Mouse (Mus musculus): ENCODE measurements at regions not wholly inside any gene's neighbourhood (a gene's known extent, or its start where the extent isn't known, plus 50 kb on each side); places are given as distances from the start of the nearest gene placed in this dataset.

GRCm38 (mm10) chr3:35027898-35028297, 377.7 kb downstream of the Sox2 start:
- no peak overlapping the region for H3K27ac ChIP-seq
- no peaks in the 10 kb centered on the region for H3K9me3 ChIP-seq
- H3K9ac ChIP-seq: no peak overlapping the region
- no peak overlapping the region for H3K4me2 ChIP-seq (replicated peaks)
- ATAC-seq (ENCODE audit: low FRiP score, low read depth): no peak
- no peaks in the 10 kb centered on the region for H3K36me3 ChIP-seq
- H3K4me1 ChIP-seq: peaks cover 10% of the 10 kb centered on the region
- H3K27me3 ChIP-seq: no peaks in the 10 kb centered on the region
- no peak overlapping the region for H3K4me3 ChIP-seq
- WGBS: 7% methylated on average over 5 of the region's 5 CpGs

DNA sequence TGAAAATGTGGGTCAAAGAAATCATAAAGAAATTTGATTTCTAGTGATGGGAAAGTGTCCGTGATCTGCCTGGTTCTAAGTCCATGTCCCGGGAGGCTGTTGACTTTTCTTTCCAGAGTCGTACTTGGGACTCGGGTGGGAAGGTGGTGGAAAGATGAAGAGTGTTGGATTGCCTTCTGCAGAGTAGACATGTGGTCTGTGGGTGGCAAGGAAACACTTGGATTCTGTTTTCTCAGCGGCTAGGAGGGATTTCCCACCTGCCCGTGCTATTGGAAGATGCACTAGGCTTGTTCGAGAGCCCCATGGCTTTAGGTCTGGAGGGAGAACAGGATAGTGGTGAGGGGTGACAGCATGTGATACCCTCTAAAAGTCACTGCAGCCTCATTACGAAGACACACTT, 379.7 kb downstream of the Sox2 start:
- WGBS: 85% methylated on average over 8 of the region's 8 CpGs
- ATAC-seq (ENCODE audit: low FRiP score, low read depth): no peak
- H3K36me3 ChIP-seq: no peaks in the 10 kb centered on the region

GRCm38 (mm10) chr3:35033587-35033986, 383.4 kb downstream of the Sox2 start:
- H3K36me3 ChIP-seq: no peaks in the 10 kb centered on the region
- ATAC-seq (ENCODE audit: low FRiP score, low read depth): no peak
- H3K27ac ChIP-seq: no peak overlapping the region
- no peaks in the 10 kb centered on the region for H3K27me3 ChIP-seq
- H3K4me2 ChIP-seq (replicated peaks): no peak overlapping the region
- H3K4me1 ChIP-seq: no peaks in the 10 kb centered on the region
- 83% methylated on average over 8 of the region's 8 CpGs for WGBS
- H3K9me3 ChIP-seq: no peaks in the 10 kb centered on the region
- no peak overlapping the region for H3K9ac ChIP-seq
- no peak overlapping the region for H3K4me3 ChIP-seq

More for the DNA sequence above, 379.7 kb downstream of the Sox2 start:
- no peaks in the 10 kb centered on the region for H3K9me3 ChIP-seq
- peaks cover 10% of the 10 kb centered on the region for H3K4me1 ChIP-seq
- H3K9ac ChIP-seq: no peak overlapping the region
- no peak overlapping the region for H3K4me3 ChIP-seq
- no peak overlapping the region for H3K4me2 ChIP-seq (replicated peaks)
- no peaks in the 10 kb centered on the region for H3K27me3 ChIP-seq
- H3K27ac ChIP-seq: no peak overlapping the region

- Histone ChIP-seq H3K27ac (no peak overlapping the region), H3K27me3 (no peaks in the 10 kb centered on the region), H3K4me3 (no peak overlapping the region), H3K4me2 (replicated peaks) (no peak overlapping the region), H3K9ac (no peak overlapping the region), H3K4me1 (no peaks in the 10 kb centered on the region), H3K36me3 (no peaks in the 10 kb centered on the region), H3K9me3 (no peaks in the 10 kb centered on the region)
- no peak for ATAC-seq (ENCODE audit: low FRiP score, low read depth)
- 88% methylated on average over 7 of the region's 7 CpGs for WGBS
Measured at GRCm38 (mm10) chr3:35035234-35035633, 385.0 kb downstream of the Sox2 start.

DNA sequence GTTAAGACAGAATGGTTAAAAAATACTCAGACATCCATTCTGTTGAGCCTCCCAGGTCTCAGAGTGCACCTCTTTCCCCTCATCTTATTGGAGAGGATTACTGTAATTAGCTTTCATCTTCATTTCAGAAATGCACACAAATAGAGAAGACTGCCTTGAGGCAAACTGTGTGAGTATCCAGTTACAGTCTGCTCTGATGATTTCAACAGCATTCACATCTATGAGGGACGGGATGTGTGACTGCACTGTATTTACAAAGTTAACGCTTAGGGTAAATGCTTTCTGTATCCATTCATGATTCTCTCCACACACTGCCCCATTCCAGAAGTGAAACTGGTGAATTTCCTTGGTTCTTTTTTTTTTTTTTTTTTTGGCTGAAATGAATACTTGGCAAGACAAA, 393.5 kb downstream of the Sox2 start:
- no peak overlapping the region for H3K4me3 ChIP-seq
- H3K36me3 ChIP-seq: no peaks in the 10 kb centered on the region
- H3K9ac ChIP-seq: no peak overlapping the region
- no peak overlapping the region for H3K4me2 ChIP-seq (replicated peaks)
- no peak overlapping the region for H3K27ac ChIP-seq
- H3K27me3 ChIP-seq: no peaks in the 10 kb centered on the region
- ATAC-seq (ENCODE audit: low FRiP score, low read depth): no peak
- H3K9me3 ChIP-seq: no peaks in the 10 kb centered on the region
- 0 out of 2 replicates have a peak, but pooled peaks cover 5% of the 10 kb centered on the region for H3K4me1 ChIP-seq
- WGBS: 62% methylated on average over 2 of the region's 2 CpGs

GRCm38 (mm10) chr3:35059438-35059837, 409.2 kb downstream of the Sox2 start:
- Histone ChIP-seq H3K27ac (no peak overlapping the region), H3K36me3 (no peaks in the 10 kb centered on the region), H3K27me3 (no peaks in the 10 kb centered on the region; the same call in 1 of the 2 replicates), H3K4me1 (no peaks in the 10 kb centered on the region), H3K4me2 (replicated peaks) (no peak overlapping the region), H3K9me3 (no peaks in the 10 kb centered on the region), H3K4me3 (no peak overlapping the region), H3K9ac (no peak overlapping the region)
- ATAC-seq (ENCODE audit: low FRiP score, low read depth): no peak
- 73% methylated on average over 4 of the region's 4 CpGs for WGBS

DNA sequence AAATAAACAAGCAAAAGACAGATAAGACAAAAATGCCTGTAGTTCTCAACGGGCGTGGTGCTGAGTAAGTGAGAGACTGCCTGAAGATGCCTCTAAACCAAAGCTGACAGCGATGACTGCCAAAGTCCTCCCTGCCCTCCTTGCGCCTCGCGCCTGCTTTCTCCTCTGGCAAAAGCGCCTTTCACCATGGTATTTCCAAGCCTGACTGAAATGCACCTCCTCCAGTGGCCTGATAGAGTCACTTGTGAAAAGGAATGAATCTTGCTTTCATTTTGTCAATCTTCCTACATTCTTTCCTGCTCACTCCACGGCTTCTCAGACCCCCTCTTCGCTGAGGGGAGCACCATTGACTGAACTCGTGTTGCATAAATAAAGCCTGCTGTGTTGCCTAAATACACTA, 409.8 kb downstream of the Sox2 start:
- no peak overlapping the region for H3K4me2 ChIP-seq (replicated peaks)
- H3K9me3 ChIP-seq: no peaks in the 10 kb centered on the region
- H3K9ac ChIP-seq: no peak overlapping the region
- no peak for ATAC-seq (ENCODE audit: low FRiP score, low read depth)
- H3K27me3 ChIP-seq: no peaks in the 10 kb centered on the region; the same call in 1 of the 2 replicates
- H3K36me3 ChIP-seq: no peaks in the 10 kb centered on the region
- 53% methylated on average over 10 of the region's 10 CpGs for WGBS
- H3K27ac ChIP-seq: no peak overlapping the region
- no peak overlapping the region for H3K4me3 ChIP-seq
- no peaks in the 10 kb centered on the region for H3K4me1 ChIP-seq

GRCm38 (mm10) chr3:35066824-35067223, 416.6 kb downstream of the Sox2 start:
- Histone ChIP-seq H3K4me3 (no peak overlapping the region), H3K9me3 (no peaks in the 10 kb centered on the region), H3K27ac (no peak overlapping the region), H3K9ac (no peak overlapping the region), H3K27me3 (no peaks in the 10 kb centered on the region), H3K4me1 (no peaks in the 10 kb centered on the region), H3K4me2 (replicated peaks) (no peak overlapping the region), H3K36me3 (no peaks in the 10 kb centered on the region)
- ATAC-seq (ENCODE audit: low FRiP score, low read depth): no peak
- 63% methylated on average over 9 of the region's 9 CpGs for WGBS

DNA sequence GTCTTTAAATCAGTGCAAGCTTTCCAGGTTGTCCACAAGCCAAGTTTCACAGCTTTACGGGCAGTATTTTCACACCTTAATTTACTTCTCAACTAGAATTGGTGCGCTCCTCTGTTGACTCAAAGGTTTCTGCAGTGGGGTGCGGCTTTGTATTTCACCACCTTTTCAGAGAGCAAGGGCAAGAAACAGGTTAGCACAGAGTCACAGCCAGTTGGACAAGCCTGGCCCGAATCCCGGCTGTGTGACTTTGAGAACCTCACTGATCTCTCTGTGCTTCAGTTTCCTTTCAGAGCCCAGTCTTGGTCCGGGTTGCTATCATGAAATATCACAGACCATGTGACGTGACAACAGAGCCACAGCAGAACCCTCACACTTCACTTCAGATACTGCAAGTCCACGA, 418.4 kb downstream of the Sox2 start:
- 82% methylated on average over 8 of the region's 8 CpGs for WGBS
- H3K36me3 ChIP-seq: no peaks in the 10 kb centered on the region
- H3K4me3 ChIP-seq: no peak overlapping the region
- H3K4me1 ChIP-seq: no peaks in the 10 kb centered on the region
- no peak overlapping the region for H3K9ac ChIP-seq
- no peak overlapping the region for H3K4me2 ChIP-seq (replicated peaks)
- no peaks in the 10 kb centered on the region for H3K27me3 ChIP-seq
- ATAC-seq (ENCODE audit: low FRiP score, low read depth): no peak
- H3K27ac ChIP-seq: no peak overlapping the region
- H3K9me3 ChIP-seq: no peaks in the 10 kb centered on the region

- H3K4me1 ChIP-seq: no peaks in the 10 kb centered on the region
- WGBS: 79% methylated on average over 2 of the region's 2 CpGs
- no peaks in the 10 kb centered on the region for H3K9me3 ChIP-seq
- no peak overlapping the region for H3K4me3 ChIP-seq
- ATAC-seq (ENCODE audit: low FRiP score, low read depth): no peak
- no peaks in the 10 kb centered on the region for H3K27me3 ChIP-seq
- no peak overlapping the region for H3K9ac ChIP-seq
- no peaks in the 10 kb centered on the region for H3K36me3 ChIP-seq
- H3K27ac ChIP-seq: no peak overlapping the region
- no peak overlapping the region for H3K4me2 ChIP-seq (replicated peaks)
Measured at GRCm38 (mm10) chr3:35071046-35071445, 420.8 kb downstream of the Sox2 start.

- whole genome bisulfite sequencing: 66% methylated on average over 5 of the region's 5 CpGs
- Histone ChIP-seq H3K9me3 (no peaks in the 10 kb centered on the region), H3K36me3 (no peaks in the 10 kb centered on the region), H3K27ac (no peak overlapping the region), H3K4me1 (0 out of 2 replicates have a peak, but pooled peaks cover 3% of the 10 kb centered on the region), H3K27me3 (no peaks in the 10 kb centered on the region), H3K4me2 (replicated peaks) (no peak overlapping the region), H3K4me3 (no peak overlapping the region), H3K9ac (no peak overlapping the region)
- no peak for ATAC-seq (ENCODE audit: low FRiP score, low read depth)
Measured at GRCm38 (mm10) chr3:35079887-35080286, 429.7 kb downstream of the Sox2 start.

DNA sequence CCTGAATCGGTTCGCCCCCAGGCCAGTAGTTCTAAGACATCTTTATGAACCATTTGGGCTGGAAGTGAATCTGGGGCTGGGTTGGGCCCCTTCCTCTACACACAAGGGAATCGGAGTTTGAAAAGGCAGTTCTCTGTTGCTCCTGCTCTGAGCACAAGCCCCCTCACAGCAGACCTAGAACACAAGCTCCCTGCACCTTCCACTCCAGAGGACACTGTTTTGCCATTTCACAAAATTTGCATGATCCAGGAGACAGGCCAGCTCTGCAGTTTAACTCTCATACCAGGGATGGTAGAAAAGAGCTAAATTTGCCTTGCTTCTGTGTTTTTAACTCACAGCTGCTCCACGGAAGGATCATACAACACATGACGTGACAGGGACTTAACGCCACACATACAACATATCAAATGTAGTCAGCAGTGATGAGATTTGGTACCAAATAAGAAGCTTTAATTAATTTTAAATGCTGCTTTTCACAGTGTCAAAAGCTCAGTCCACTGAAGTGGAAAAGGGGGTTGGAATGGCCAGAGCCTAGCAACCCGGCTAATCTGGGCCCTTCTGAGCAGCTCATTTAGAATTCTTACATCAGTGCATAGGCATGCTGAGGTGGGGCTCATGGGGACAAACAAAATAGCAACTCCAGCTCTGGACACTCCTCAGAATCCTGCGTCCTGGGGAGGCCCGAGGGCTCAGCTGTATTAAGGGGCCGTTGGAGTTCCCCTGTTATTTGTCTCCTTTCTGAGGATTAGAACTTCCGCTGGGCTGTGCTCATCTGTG, 434.1 kb downstream of the Sox2 start:
- ATAC-seq (ENCODE audit: low FRiP score, low read depth): peak; percentile 54
- 66% methylated on average over 11 of the region's 11 CpGs for WGBS
- 0 out of 2 replicates have a peak, but pooled peaks cover 9% of the 10 kb centered on the region for H3K4me1 ChIP-seq
- H3K9me3 ChIP-seq: no peaks in the 10 kb centered on the region
- H3K36me3 ChIP-seq: no peaks in the 10 kb centered on the region
- H3K27me3 ChIP-seq: no peaks in the 10 kb centered on the region
- no peak overlapping the region for H3K4me2 ChIP-seq (replicated peaks)
- no peak overlapping the region for H3K9ac ChIP-seq
- no peak overlapping the region for H3K27ac ChIP-seq
- no peak overlapping the region for H3K4me3 ChIP-seq
